Mouse (Mus musculus): ENCODE results near the gene Sept10. TPM values are rescaled to one million over a fixed set of nuclear protein-coding genes. Genes with fewer than 3 reads are reported as not detected.

Sept10 gene
- polyA plus RNA-seq, 1 experiment from 2014 or later: 9.4 TPM

- Histone ChIP-seq H3K4me3 (ENCODE audit: low read depth, low read length) (no peak overlapping the region), H3K9ac (ENCODE audit: low read depth, low read length) (no peak overlapping the region), H3K4me2 (ENCODE audit: low read depth, low read length) (no peak overlapping the region), H3K36me3 (ENCODE audit: control insufficient read depth, insufficient read depth) (no peaks in the 10 kb centered on the region), H3K27me3 (ENCODE audit: control insufficient read depth, insufficient read depth, low read depth, low read length) (no peaks in the 10 kb centered on the region), H3K27ac (ENCODE audit: low read length) (no peak overlapping the region), H3K4me1 (ENCODE audit: control insufficient read depth, low read depth, low read length) (peaks cover 15% of the 10 kb centered on the region), H3K9me3 (replicated peaks; ENCODE audit: control insufficient read depth, low read length) (no peaks in the 10 kb centered on the region)
- 0 out of 2 replicates have a peak, but pooled peaks have one; percentile 42 for ATAC-seq (ENCODE audit: low read depth)
- 55% methylated on average over 3 of the region's 3 CpGs for WGBS (ENCODE audit: insufficient replicate concordance)
Measured at GRCm38 (mm10) chr10:59261603-59262002, 40.0 kb upstream of the Sept10 start.

- 74% methylated on average over 6 of the region's 6 CpGs for WGBS (ENCODE audit: insufficient replicate concordance)
- H3K36me3 ChIP-seq (ENCODE audit: control insufficient read depth, insufficient read depth): no peaks in the 10 kb centered on the region
- no peak overlapping the region for H3K4me2 ChIP-seq (ENCODE audit: low read depth, low read length)
- H3K4me1 ChIP-seq (ENCODE audit: control insufficient read depth, low read depth, low read length): peaks cover 10% of the 10 kb centered on the region
- ATAC-seq (ENCODE audit: low read depth): no peak
- no peak overlapping the region for H3K9ac ChIP-seq (ENCODE audit: low read depth, low read length)
- no peak overlapping the region for H3K27ac ChIP-seq (ENCODE audit: low read length)
- H3K9me3 ChIP-seq (replicated peaks; ENCODE audit: control insufficient read depth, low read length): no peaks in the 10 kb centered on the region
- H3K27me3 ChIP-seq (ENCODE audit: control insufficient read depth, insufficient read depth, low read depth, low read length): no peaks in the 10 kb centered on the region
- H3K4me3 ChIP-seq (ENCODE audit: low read depth, low read length): no peak overlapping the region
Measured at GRCm38 (mm10) chr10:59259572-59259971, 37.9 kb upstream of the Sept10 start.

- Histone ChIP-seq H3K4me3 (ENCODE audit: low read depth, low read length) (no peak overlapping the region), H3K9me3 (replicated peaks; ENCODE audit: control insufficient read depth, low read length) (no peaks in the 10 kb centered on the region), H3K36me3 (ENCODE audit: control insufficient read depth, insufficient read depth) (no peaks in the 10 kb centered on the region), H3K27ac (ENCODE audit: low read length) (no peak overlapping the region), H3K27me3 (ENCODE audit: control insufficient read depth, insufficient read depth, low read depth, low read length) (no peaks in the 10 kb centered on the region), H3K4me2 (ENCODE audit: low read depth, low read length) (no peak overlapping the region), H3K4me1 (ENCODE audit: control insufficient read depth, low read depth, low read length) (no peaks in the 10 kb centered on the region), H3K9ac (ENCODE audit: low read depth, low read length) (no peak overlapping the region)
- WGBS (ENCODE audit: insufficient replicate concordance): 84% methylated on average over 2 of the region's 2 CpGs
- ATAC-seq (ENCODE audit: low read depth): no peak
Measured at GRCm38 (mm10) chr10:59256533-59256932, 34.9 kb upstream of the Sept10 start.

- Histone ChIP-seq H3K9me3 (replicated peaks; ENCODE audit: control insufficient read depth, low read length) (no peaks in the 10 kb centered on the region), H3K27ac (ENCODE audit: low read length) (no peak overlapping the region), H3K4me3 (ENCODE audit: low read depth, low read length) (no peak overlapping the region), H3K36me3 (ENCODE audit: control insufficient read depth, insufficient read depth) (no peaks in the 10 kb centered on the region), H3K4me2 (ENCODE audit: low read depth, low read length) (no peak overlapping the region), H3K27me3 (ENCODE audit: control insufficient read depth, insufficient read depth, low read depth, low read length) (no peaks in the 10 kb centered on the region), H3K4me1 (ENCODE audit: control insufficient read depth, low read depth, low read length) (no peaks in the 10 kb centered on the region), H3K9ac (ENCODE audit: low read depth, low read length) (no peak overlapping the region)
- ATAC-seq (ENCODE audit: low read depth): no peak
- 51% methylated on average over 8 of the region's 8 CpGs for WGBS (ENCODE audit: insufficient replicate concordance)
Measured at GRCm38 (mm10) chr10:59253541-59254079, 32.0 kb upstream of the Sept10 start.

GRCm38 (mm10) chr10:59252396-59252795, 30.7 kb upstream of the Sept10 start:
- Histone ChIP-seq H3K4me1 (ENCODE audit: control insufficient read depth, low read depth, low read length) (no peaks in the 10 kb centered on the region), H3K4me3 (ENCODE audit: low read depth, low read length) (no peak overlapping the region), H3K36me3 (ENCODE audit: control insufficient read depth, insufficient read depth) (no peaks in the 10 kb centered on the region), H3K27me3 (ENCODE audit: control insufficient read depth, insufficient read depth, low read depth, low read length) (no peaks in the 10 kb centered on the region), H3K9ac (ENCODE audit: low read depth, low read length) (no peak overlapping the region), H3K27ac (ENCODE audit: low read length) (no peak overlapping the region), H3K9me3 (replicated peaks; ENCODE audit: control insufficient read depth, low read length) (no peaks in the 10 kb centered on the region), H3K4me2 (ENCODE audit: low read depth, low read length) (no peak overlapping the region)
- WGBS (ENCODE audit: insufficient replicate concordance): 42% methylated on average over 8 of the region's 8 CpGs
- no peak for ATAC-seq (ENCODE audit: low read depth)

GRCm38 (mm10) chr10:59251980-59252379, 30.3 kb upstream of the Sept10 start:
- Histone ChIP-seq H3K9ac (ENCODE audit: low read depth, low read length) (no peak overlapping the region), H3K27me3 (ENCODE audit: control insufficient read depth, insufficient read depth, low read depth, low read length) (no peaks in the 10 kb centered on the region), H3K4me2 (ENCODE audit: low read depth, low read length) (no peak overlapping the region), H3K4me1 (ENCODE audit: control insufficient read depth, low read depth, low read length) (no peaks in the 10 kb centered on the region), H3K27ac (ENCODE audit: low read length) (no peak overlapping the region), H3K36me3 (ENCODE audit: control insufficient read depth, insufficient read depth) (no peaks in the 10 kb centered on the region), H3K4me3 (ENCODE audit: low read depth, low read length) (no peak overlapping the region), H3K9me3 (replicated peaks; ENCODE audit: control insufficient read depth, low read length) (no peaks in the 10 kb centered on the region)
- WGBS (ENCODE audit: insufficient replicate concordance): 23% methylated on average over 2 of the region's 2 CpGs
- ATAC-seq (ENCODE audit: low read depth): no peak

GRCm38 (mm10) chr10:59250679-59251078, 29.0 kb upstream of the Sept10 start:
- Histone ChIP-seq H3K27me3 (ENCODE audit: control insufficient read depth, insufficient read depth, low read depth, low read length) (no peaks in the 10 kb centered on the region), H3K4me1 (ENCODE audit: control insufficient read depth, low read depth, low read length) (no peaks in the 10 kb centered on the region), H3K4me3 (ENCODE audit: low read depth, low read length) (no peak overlapping the region), H3K9ac (ENCODE audit: low read depth, low read length) (no peak overlapping the region), H3K9me3 (replicated peaks; ENCODE audit: control insufficient read depth, low read length) (no peaks in the 10 kb centered on the region), H3K36me3 (ENCODE audit: control insufficient read depth, insufficient read depth) (no peaks in the 10 kb centered on the region), H3K27ac (ENCODE audit: low read length) (no peak overlapping the region), H3K4me2 (ENCODE audit: low read depth, low read length) (no peak overlapping the region)
- no peak for ATAC-seq (ENCODE audit: low read depth)
- WGBS (ENCODE audit: insufficient replicate concordance): 61% methylated on average over 2 of the region's 2 CpGs

GRCm38 (mm10) chr10:59249531-59249930, 27.9 kb upstream of the Sept10 start:
- 59% methylated on average over 3 of the region's 3 CpGs for WGBS (ENCODE audit: insufficient replicate concordance)

GRCm38 (mm10) chr10:59241141-59241541, 19.5 kb upstream of the Sept10 start:
- Histone ChIP-seq H3K27me3 (ENCODE audit: control insufficient read depth, insufficient read depth, low read depth, low read length) (no peaks in the 10 kb centered on the region), H3K4me1 (ENCODE audit: control insufficient read depth, low read depth, low read length) (no peaks in the 10 kb centered on the region), H3K9me3 (replicated peaks; ENCODE audit: control insufficient read depth, low read length) (no peaks in the 10 kb centered on the region), H3K9ac (ENCODE audit: low read depth, low read length) (no peak overlapping the region), H3K4me2 (ENCODE audit: low read depth, low read length) (no peak overlapping the region), H3K4me3 (ENCODE audit: low read depth, low read length) (no peak overlapping the region), H3K27ac (ENCODE audit: low read length) (no peak overlapping the region), H3K36me3 (ENCODE audit: control insufficient read depth, insufficient read depth) (no peaks in the 10 kb centered on the region)
- WGBS (ENCODE audit: insufficient replicate concordance): 41% methylated on average over 3 of the region's 3 CpGs
- ATAC-seq (ENCODE audit: low read depth): peak; percentile 83

More at GRCm38 (mm10) chr10:59249531-59249930, 27.9 kb upstream of the Sept10 start:
- Histone ChIP-seq H3K4me3 (ENCODE audit: low read depth, low read length) (no peak overlapping the region), H3K4me1 (ENCODE audit: control insufficient read depth, low read depth, low read length) (no peaks in the 10 kb centered on the region), H3K9ac (ENCODE audit: low read depth, low read length) (no peak overlapping the region), H3K36me3 (ENCODE audit: control insufficient read depth, insufficient read depth) (no peaks in the 10 kb centered on the region), H3K27ac (ENCODE audit: low read length) (no peak overlapping the region), H3K4me2 (ENCODE audit: low read depth, low read length) (no peak overlapping the region), H3K9me3 (replicated peaks; ENCODE audit: control insufficient read depth, low read length) (no peaks in the 10 kb centered on the region), H3K27me3 (ENCODE audit: control insufficient read depth, insufficient read depth, low read depth, low read length) (no peaks in the 10 kb centered on the region)
- no peak for ATAC-seq (ENCODE audit: low read depth)

Measured in liver, embryonic 16.5 days (tissue).